Mouse (Mus musculus): ENCODE data around the gene Orc6.

The Orc6 gene

GRCm38 (mm10) chr8:85299434-85300077 is at the start of gene Orc6, which contains the start of gene Vps35:
TSS of gene Orc6 (plus strand) at chr8:85299632.
TSS of gene Vps35 (minus strand) at chr8:85299802.
- DNase-seq (ENCODE audit: low spot score in 2 of 2), result peak; percentile 93 to 97

- no peak for DNase-seq (ENCODE audit: low spot score in 2 of 2)
Measured at GRCm38 (mm10) chr8:85286846-85287245, 12.6 kb upstream of the Orc6 start.

- DNase-seq (ENCODE audit: low spot score in 2 of 2), result peak; percentile 6 to 28
Measured at GRCm38 (mm10) chr8:85298600-85299433, 615 bp upstream of the Orc6 start.

GRCm38 (mm10) chr8:85301941-85302340 is 2.5 kb downstream of the Orc6 start:
- DNase-seq (ENCODE audit: low spot score in 2 of 2), result no peak

GRCm38 (mm10) chr8:85302931-85303330 is 3.5 kb downstream of the Orc6 start:
- no peak for DNase-seq (ENCODE audit: low spot score in 2 of 2)

GRCm38 (mm10) chr8:85303531-85303930 is 4.1 kb downstream of the Orc6 start:
- DNase-seq (ENCODE audit: low spot score in 2 of 2), result no peak

GRCm38 (mm10) chr8:85308564-85308963 is 9.1 kb downstream of the Orc6 start:
- DNase-seq (ENCODE audit: low spot score in 2 of 2), result no peak

GRCm38 (mm10) chr8:85311743-85312142 is 12.3 kb downstream of the Orc6 start:
- no peak for DNase-seq (ENCODE audit: low spot score in 2 of 2)

- no peak for DNase-seq (ENCODE audit: low spot score in 2 of 2)
Measured at GRCm38 (mm10) chr8:85313036-85313435, 13.6 kb downstream of the Orc6 start.

GRCm38 (mm10) chr8:85318534-85318933 is 19.1 kb downstream of the Orc6 start:
- no peak for DNase-seq (ENCODE audit: low spot score in 2 of 2)

GRCm38 (mm10) chr8:85321981-85322380 is 22.5 kb downstream of the Orc6 start:
- no peak for DNase-seq (ENCODE audit: low spot score in 2 of 2)

- DNase-seq (ENCODE audit: low spot score in 2 of 2), result no peak
Measured at GRCm38 (mm10) chr8:85323084-85323483, 23.7 kb downstream of the Orc6 start.

GRCm38 (mm10) chr8:85327036-85327435 is 27.6 kb downstream of the Orc6 start:
- DNase-seq (ENCODE audit: low spot score in 2 of 2), result no peak

GRCm38 (mm10) chr8:85329506-85329905 is 30.1 kb downstream of the Orc6 start:
- no peak for DNase-seq (ENCODE audit: low spot score in 2 of 2)

- DNase-seq (ENCODE audit: low spot score in 2 of 2), result no peak
Measured at GRCm38 (mm10) chr8:85335105-85335504, 35.7 kb downstream of the Orc6 start.

- DNase-seq (ENCODE audit: low spot score in 2 of 2), result no peak
Measured at GRCm38 (mm10) chr8:85336211-85336933, 36.9 kb downstream of the Orc6 start.

- DNase-seq (ENCODE audit: low spot score in 2 of 2), result no peak
Measured at GRCm38 (mm10) chr8:85337681-85338080, 38.2 kb downstream of the Orc6 start.

GRCm38 (mm10) chr8:85339871-85340573 is 40.6 kb downstream of the Orc6 start:
- no peak for DNase-seq (ENCODE audit: low spot score in 2 of 2)

GRCm38 (mm10) chr8:85353287-85353686 is 53.9 kb downstream of the Orc6 start:
- no peak for DNase-seq (ENCODE audit: low spot score in 2 of 2)

Measured in cerebellum, postnatal 4 days (tissue).